Mouse (Mus musculus): ENCODE measurements at regions not wholly inside any gene's neighbourhood (a gene's known extent, or its start where the extent isn't known, plus 50 kb on each side); places are given as distances from the start of the nearest gene placed in this dataset.
"Not testable (repeated sequence)": the region's sequence is repeated elsewhere in the genome, so short reads cannot be mapped to it uniquely, and the experiment has no call there.

- 26% methylated on average over 1 of the region's 1 CpGs for WGBS (ENCODE audit: insufficient replicate concordance)
- H3K9me3 ChIP-seq (replicated peaks; ENCODE audit: control insufficient read depth, low read length); H3K36me3 ChIP-seq (ENCODE audit: control insufficient read depth, insufficient read depth); H3K4me1 ChIP-seq (ENCODE audit: control insufficient read depth, low read depth, low read length); H3K27ac ChIP-seq (ENCODE audit: low read length); H3K27me3 ChIP-seq (ENCODE audit: control insufficient read depth, insufficient read depth, low read depth, low read length); H3K4me2 ChIP-seq (ENCODE audit: low read depth, low read length); ATAC-seq (ENCODE audit: low read depth); H3K4me3 ChIP-seq (ENCODE audit: low read depth, low read length); H3K9ac ChIP-seq (ENCODE audit: low read depth, low read length): not testable (repeated sequence)
Observed at GRCm38 (mm10) chr1:137214328-137214727, 254.1 kb upstream of the Nr5a2 start.

GRCm38 (mm10) chr1:137213717-137214116, 253.5 kb upstream of the Nr5a2 start:
- no peak for ATAC-seq (ENCODE audit: low read depth)
- Histone ChIP-seq H3K9me3 (replicated peaks; ENCODE audit: control insufficient read depth, low read length) (no peaks in the 10 kb centered on the region), H3K9ac (ENCODE audit: low read depth, low read length) (no peak overlapping the region), H3K4me2 (ENCODE audit: low read depth, low read length) (no peak overlapping the region), H3K4me3 (ENCODE audit: low read depth, low read length) (no peak overlapping the region), H3K27ac (ENCODE audit: low read length) (no peak overlapping the region), H3K4me1 (ENCODE audit: control insufficient read depth, low read depth, low read length) (no peaks in the 10 kb centered on the region), H3K27me3 (ENCODE audit: control insufficient read depth, insufficient read depth, low read depth, low read length) (no peaks in the 10 kb centered on the region), H3K36me3 (ENCODE audit: control insufficient read depth, insufficient read depth) (no peaks in the 10 kb centered on the region)
- 69% methylated on average over 5 of the region's 5 CpGs for WGBS (ENCODE audit: insufficient replicate concordance)

GRCm38 (mm10) chr1:137212856-137213255, 252.6 kb upstream of the Nr5a2 start:
- Histone ChIP-seq H3K36me3 (ENCODE audit: control insufficient read depth, insufficient read depth) (no peaks in the 10 kb centered on the region), H3K27me3 (ENCODE audit: control insufficient read depth, insufficient read depth, low read depth, low read length) (no peaks in the 10 kb centered on the region), H3K4me3 (ENCODE audit: low read depth, low read length) (no peak overlapping the region), H3K9me3 (replicated peaks; ENCODE audit: control insufficient read depth, low read length) (no peaks in the 10 kb centered on the region), H3K4me1 (ENCODE audit: control insufficient read depth, low read depth, low read length) (no peaks in the 10 kb centered on the region), H3K27ac (ENCODE audit: low read length) (no peak overlapping the region), H3K9ac (ENCODE audit: low read depth, low read length) (no peak overlapping the region), H3K4me2 (ENCODE audit: low read depth, low read length) (no peak overlapping the region)
- 19% methylated on average over 3 of the region's 3 CpGs for WGBS (ENCODE audit: insufficient replicate concordance)
- ATAC-seq (ENCODE audit: low read depth) = peak; percentile 70

- Histone ChIP-seq H3K9me3 (replicated peaks; ENCODE audit: control insufficient read depth, low read length) (no peaks in the 10 kb centered on the region), H3K9ac (ENCODE audit: low read depth, low read length) (no peak overlapping the region), H3K4me3 (ENCODE audit: low read depth, low read length) (no peak overlapping the region), H3K27me3 (ENCODE audit: control insufficient read depth, insufficient read depth, low read depth, low read length) (no peaks in the 10 kb centered on the region), H3K36me3 (ENCODE audit: control insufficient read depth, insufficient read depth) (no peaks in the 10 kb centered on the region), H3K4me1 (ENCODE audit: control insufficient read depth, low read depth, low read length) (no peaks in the 10 kb centered on the region), H3K27ac (ENCODE audit: low read length) (no peak overlapping the region), H3K4me2 (ENCODE audit: low read depth, low read length) (no peak overlapping the region)
- no peak for ATAC-seq (ENCODE audit: low read depth)
- 45% methylated on average over 7 of the region's 7 CpGs for WGBS (ENCODE audit: insufficient replicate concordance)
Observed at GRCm38 (mm10) chr1:137204371-137204770, 244.1 kb upstream of the Nr5a2 start.

- Histone ChIP-seq H3K27ac (ENCODE audit: low read length) (no peak overlapping the region), H3K27me3 (ENCODE audit: control insufficient read depth, insufficient read depth, low read depth, low read length) (no peaks in the 10 kb centered on the region), H3K4me1 (ENCODE audit: control insufficient read depth, low read depth, low read length) (no peaks in the 10 kb centered on the region), H3K36me3 (ENCODE audit: control insufficient read depth, insufficient read depth) (no peaks in the 10 kb centered on the region), H3K9ac (ENCODE audit: low read depth, low read length) (no peak overlapping the region), H3K9me3 (replicated peaks; ENCODE audit: control insufficient read depth, low read length) (no peaks in the 10 kb centered on the region), H3K4me3 (ENCODE audit: low read depth, low read length) (no peak overlapping the region), H3K4me2 (ENCODE audit: low read depth, low read length) (no peak overlapping the region)
- 49% methylated on average over 8 of the region's 8 CpGs for WGBS (ENCODE audit: insufficient replicate concordance)
- ATAC-seq (ENCODE audit: low read depth) = no peak
Observed at GRCm38 (mm10) chr1:137203512-137203911, 243.3 kb upstream of the Nr5a2 start.

- no peak for ATAC-seq (ENCODE audit: low read depth)
- H3K4me2 ChIP-seq (ENCODE audit: low read depth, low read length) = no peak overlapping the region
- H3K9ac ChIP-seq (ENCODE audit: low read depth, low read length) = no peak overlapping the region
- H3K36me3 ChIP-seq (ENCODE audit: control insufficient read depth, insufficient read depth) = no peaks in the 10 kb centered on the region
- no peak overlapping the region for H3K27ac ChIP-seq (ENCODE audit: low read length)
- WGBS (ENCODE audit: insufficient replicate concordance) = 70% methylated on average over 11 of the region's 11 CpGs
- H3K9me3 ChIP-seq (replicated peaks; ENCODE audit: control insufficient read depth, low read length) = no peaks in the 10 kb centered on the region
- no peaks in the 10 kb centered on the region for H3K4me1 ChIP-seq (ENCODE audit: control insufficient read depth, low read depth, low read length)
- H3K4me3 ChIP-seq (ENCODE audit: low read depth, low read length) = no peak overlapping the region
- H3K27me3 ChIP-seq (ENCODE audit: control insufficient read depth, insufficient read depth, low read depth, low read length) = no peaks in the 10 kb centered on the region
Observed at GRCm38 (mm10) chr1:137200931-137201330, 240.7 kb upstream of the Nr5a2 start.

GRCm38 (mm10) chr1:137195962-137196361, 235.7 kb upstream of the Nr5a2 start:
- no peak overlapping the region for H3K4me2 ChIP-seq (ENCODE audit: low read depth, low read length)
- no peak for ATAC-seq (ENCODE audit: low read depth)
- no peaks in the 10 kb centered on the region for H3K27me3 ChIP-seq (ENCODE audit: control insufficient read depth, insufficient read depth, low read depth, low read length)
- H3K9me3 ChIP-seq (replicated peaks; ENCODE audit: control insufficient read depth, low read length) = no peaks in the 10 kb centered on the region
- H3K27ac ChIP-seq (ENCODE audit: low read length) = no peak overlapping the region
- no peaks in the 10 kb centered on the region for H3K36me3 ChIP-seq (ENCODE audit: control insufficient read depth, insufficient read depth)
- H3K4me1 ChIP-seq (ENCODE audit: control insufficient read depth, low read depth, low read length) = no peaks in the 10 kb centered on the region
- no peak overlapping the region for H3K9ac ChIP-seq (ENCODE audit: low read depth, low read length)
- H3K4me3 ChIP-seq (ENCODE audit: low read depth, low read length) = no peak overlapping the region

- Histone ChIP-seq H3K9ac (ENCODE audit: low read depth, low read length) (no peak overlapping the region), H3K27ac (ENCODE audit: low read length) (no peak overlapping the region), H3K4me2 (ENCODE audit: low read depth, low read length) (no peak overlapping the region), H3K9me3 (replicated peaks; ENCODE audit: control insufficient read depth, low read length) (no peaks in the 10 kb centered on the region), H3K36me3 (ENCODE audit: control insufficient read depth, insufficient read depth) (no peaks in the 10 kb centered on the region), H3K27me3 (ENCODE audit: control insufficient read depth, insufficient read depth, low read depth, low read length) (no peaks in the 10 kb centered on the region), H3K4me1 (ENCODE audit: control insufficient read depth, low read depth, low read length) (no peaks in the 10 kb centered on the region), H3K4me3 (ENCODE audit: low read depth, low read length) (no peak overlapping the region)
- 51% methylated on average over 3 of the region's 3 CpGs for WGBS (ENCODE audit: insufficient replicate concordance)
- no peak; the same call in 1 of the 2 replicates for ATAC-seq (ENCODE audit: low read depth)
Observed at GRCm38 (mm10) chr1:137195065-137195620, 234.9 kb upstream of the Nr5a2 start.

GRCm38 (mm10) chr1:137178231-137178630, 218.0 kb upstream of the Nr5a2 start:
- Histone ChIP-seq H3K27ac (ENCODE audit: low read length) (no peak overlapping the region), H3K4me2 (ENCODE audit: low read depth, low read length) (no peak overlapping the region), H3K9ac (ENCODE audit: low read depth, low read length) (no peak overlapping the region), H3K27me3 (ENCODE audit: control insufficient read depth, insufficient read depth, low read depth, low read length) (no peaks in the 10 kb centered on the region), H3K36me3 (ENCODE audit: control insufficient read depth, insufficient read depth) (no peaks in the 10 kb centered on the region), H3K4me1 (ENCODE audit: control insufficient read depth, low read depth, low read length) (no peaks in the 10 kb centered on the region; the same call in 1 of the 2 replicates), H3K9me3 (replicated peaks; ENCODE audit: control insufficient read depth, low read length) (no peaks in the 10 kb centered on the region), H3K4me3 (ENCODE audit: low read depth, low read length) (no peak overlapping the region)
- WGBS (ENCODE audit: insufficient replicate concordance) = 70% methylated on average over 4 of the region's 4 CpGs
- ATAC-seq (ENCODE audit: low read depth) = no peak

Measured in liver, embryonic 16.5 days (tissue).